Mouse (Mus musculus) C2C12 (cell line): Measurements from ENCODE around the gene Rbm47.

ENCODE experiments used
- CTCF ChIP-seq: IDR thresholded peaks from one replicate; pipeline ENCODE4 v1.5.1; 2011; ENCODE audit not compliant: control insufficient read depth, insufficient read depth, insufficient read length
- MYOD1 ChIP-seq: IDR thresholded peaks from one replicate; pipeline ENCODE4 v1.6.1; 2011; ENCODE audit warnings: low read depth; ENCODE audit not compliant: control insufficient read depth, insufficient read length

- TF ChIP-seq CTCF (no peak), MYOD1 (no peak)
These were observed 58.2 kb downstream of the Rbm47 start for GRCm38 (mm10) chr5:66114751-66115150.
